Mouse (Mus musculus) embryonic facial prominence, embryonic 11.5 days (tissue): ENCODE results near the gene Gm6367. TPM values are rescaled to one million over a fixed set of nuclear protein-coding genes. Genes with fewer than 3 reads are reported as not detected.
"Not testable (repeated sequence)": the region's sequence is repeated elsewhere in the genome, so short reads cannot be mapped to it uniquely, and the experiment has no call there.

Experiments used
- ATAC-seq: fragments of 200-750 bp; cut with Nextera tagmentation; replicated peaks from 2 replicates; pipeline ENCODE4 v1.8.0; 2017; ENCODE audit warnings: low read depth; ENCODE audit not compliant: insufficient number of reproducible peaks, low FRiP score, low TSS enrichment
- DNase-seq: peaks from one replicate; pipeline ENCODE4 v3.0.0-alpha.2; 2015; ENCODE audit warnings: low spot score
- H3K27ac ChIP-seq: fragments of 300-500 bp; sonication (generic); replicated peaks from 2 replicates; pipeline ENCODE4 v1.5.1; 2014; ENCODE audit warnings: mild to moderate bottlenecking, low read depth, low read length, control low read depth
- H3K27me3 ChIP-seq: fragments of 300-500 bp; sonication (generic); 2 replicates; pipeline ENCODE4 v1.6.1; 2014; ENCODE audit warnings: mild to moderate bottlenecking, low read length, moderate library complexity, mixed read lengths; ENCODE audit not compliant: control insufficient read depth, insufficient read depth
- H3K36me3 ChIP-seq: fragments of 300-500 bp; sonication (generic); replicated peaks from 2 replicates; pipeline ENCODE4 v1.6.1; 2014; ENCODE audit warnings: low read depth, mild to moderate bottlenecking, low read length, moderate library complexity, mixed read lengths; ENCODE audit not compliant: control insufficient read depth, insufficient read depth
- H3K4me1 ChIP-seq: fragments of 300-500 bp; sonication (generic); 2 replicates; pipeline ENCODE4 v1.6.1; 2014; ENCODE audit warnings: low read length, mixed read lengths; ENCODE audit not compliant: control insufficient read depth, insufficient read depth
- H3K4me2 ChIP-seq: fragments of 300-500 bp; sonication (generic); 2 replicates; pipeline ENCODE4 v1.6.1; 2014; ENCODE audit warnings: low read depth, mild to moderate bottlenecking, control low read depth, low read length, moderate library complexity
- H3K4me3 ChIP-seq: fragments of 300-500 bp; sonication (generic); 2 replicates; pipeline ENCODE4 v1.5.1; 2014; ENCODE audit warnings: low read depth, low read length, control low read depth
- H3K9ac ChIP-seq: fragments of 300-500 bp; sonication (generic); replicated peaks from 2 replicates; pipeline ENCODE4 v1.6.1; 2014; ENCODE audit warnings: mild to moderate bottlenecking, control low read depth, low read length
- H3K9me3 ChIP-seq: fragments of 300-500 bp; sonication (generic); replicated peaks from 2 replicates; pipeline ENCODE4 v1.6.1; 2016; ENCODE audit warnings: mild to moderate bottlenecking, low read length, inconsistent platforms, mixed read lengths; ENCODE audit not compliant: control insufficient read depth
- WGBS: fragments of 180-500 bp; shearing (Covaris S2); extraction: QIAGEN DNeasy Blood & Tissue Kit; methylation state at CpG from one replicate; pipeline ENCODE4 v1.1.7; 2014; 5-methylcytosine and 5-hydroxymethylcytosine counted together
- polyA plus RNA-seq: library from polyadenylated mRNA; unstranded; fragments of >200 nt; fragmentation: Nextera tagmentation; extraction: Ambion mirVana; gene quantifications from 2 replicates; pipeline ENCODE4 v1.2.1, GENCODE M21; 2014

Gene Gm6367
- not detected in 2 replicates for polyA plus RNA-seq

GRCm38 (mm10) chr5:94988326-94988725 lies at the start of gene Gm6367:
TSS of gene Gm6367 (plus strand) at chr5:94988626.
- WGBS: no CpG with 5 or more reads among the region's 2 CpGs
- DNase-seq, H3K9ac ChIP-seq: not testable (repeated sequence)

More at GRCm38 (mm10) chr5:94988326-94988725, at the start of gene Gm6367:
- not testable (repeated sequence) for H3K36me3 ChIP-seq, H3K4me3 ChIP-seq, H3K4me1 ChIP-seq, H3K4me2 ChIP-seq, H3K9me3 ChIP-seq, H3K27ac ChIP-seq, ATAC-seq, H3K27me3 ChIP-seq

Other genes with a start within 250 kb of the Gm6367 start
- not detected in 2 replicates for gene Gm3183, start 123.2 kb upstream of the Gm6367 start, polyA plus RNA-seq
- gene Gm7942, start 118.3 kb downstream of the Gm6367 start, polyA plus RNA-seq: not detected in 2 replicates
- not detected in 2 replicates for gene Gm16513, start 194.0 kb downstream of the Gm6367 start, polyA plus RNA-seq